Mouse (Mus musculus) forebrain, embryonic 11.5 days (tissue): ENCODE measurements around the gene Gm49510. TPM values are rescaled to one million over a fixed set of nuclear protein-coding genes. Genes with fewer than 3 reads are reported as not detected.

Source experiments
- ATAC-seq: fragments of 200-750 bp; cut with Nextera tagmentation; replicated peaks from 2 replicates; pipeline ENCODE4 v1.8.0; 2017; ENCODE audit warnings: moderate TSS enrichment; ENCODE audit not compliant: low FRiP score
- DNase-seq: peaks from one replicate; pipeline ENCODE4 v3.0.0-alpha.2; 2017; ENCODE audit warnings: low spot score
- H3K27ac ChIP-seq: fragments of 300-500 bp; sonication (generic); 2 replicates; pipeline ENCODE4 v1.5.1; 2014; ENCODE audit warnings: low read depth, low read length
- H3K27me3 ChIP-seq: fragments of 300-500 bp; sonication (generic); 2 replicates; pipeline ENCODE4 v1.6.1; 2014; ENCODE audit warnings: mild to moderate bottlenecking, low read length, mixed read lengths; ENCODE audit not compliant: control insufficient read depth, insufficient read depth
- H3K36me3 ChIP-seq: fragments of 300-500 bp; sonication (generic); 2 replicates; pipeline ENCODE4 v1.6.1; 2014; ENCODE audit warnings: mild to moderate bottlenecking, low read length, moderate library complexity, mixed read lengths; ENCODE audit not compliant: control insufficient read depth, insufficient read depth
- H3K4me1 ChIP-seq: fragments of 300-500 bp; sonication (generic); replicated peaks from 2 replicates; pipeline ENCODE4 v1.6.1; 2014; ENCODE audit warnings: low read length, mixed read lengths; ENCODE audit not compliant: control insufficient read depth, insufficient read depth
- H3K4me2 ChIP-seq: fragments of 300-500 bp; sonication (generic); 2 replicates; pipeline ENCODE4 v1.6.1; 2014; ENCODE audit warnings: low read depth, mild to moderate bottlenecking, low read length, moderate library complexity, mixed read lengths; ENCODE audit not compliant: severe bottlenecking
- H3K4me3 ChIP-seq: fragments of 300-500 bp; sonication (generic); 2 replicates; pipeline ENCODE4 v1.5.1; 2014; ENCODE audit warnings: low read depth, low read length
- H3K9ac ChIP-seq: fragments of 300-500 bp; sonication (generic); 2 replicates; pipeline ENCODE4 v1.6.1; 2014; ENCODE audit warnings: low read length
- H3K9me3 ChIP-seq: fragments of 300-500 bp; sonication (generic); 2 replicates; pipeline ENCODE4 v1.6.1; 2016; ENCODE audit warnings: low read length, mixed read lengths; ENCODE audit not compliant: control insufficient read depth
- WGBS: fragments of 180-500 bp; shearing (Covaris S2); extraction: QIAGEN DNeasy Blood & Tissue Kit; methylation state at CpG from one replicate; pipeline ENCODE4 v1.1.7; 2014; 5-methylcytosine and 5-hydroxymethylcytosine counted together
- polyA plus RNA-seq: library from polyadenylated mRNA; unstranded; fragments of >200 nt; fragmentation: Nextera tagmentation; extraction: Ambion mirVana; gene quantifications from 2 replicates; pipeline ENCODE4 v1.2.1, GENCODE M21; 2014

Gm49510 gene
- polyA plus RNA-seq, 1 experiment from 2014 or later: 0.13 TPM

- H3K9me3 ChIP-seq: no peaks in the 10 kb centered on the region
- H3K27ac ChIP-seq: no peak overlapping the region
- H3K4me1 ChIP-seq: peaks cover 4% of the 10 kb centered on the region
- H3K9ac ChIP-seq: no peak overlapping the region
- H3K4me3 ChIP-seq: no peak overlapping the region
- DNase-seq (no peak), ATAC-seq (no peak)
- 87% methylated on average over 10 of the region's 10 CpGs for WGBS
- H3K4me2 ChIP-seq: no peak overlapping the region
- H3K27me3 ChIP-seq: no peaks in the 10 kb centered on the region
- peaks cover 12% of the 10 kb centered on the region; the same call in 1 of the 2 replicates for H3K36me3 ChIP-seq
Measured at GRCm38 (mm10) chr15:78937311-78937710, 37.8 kb downstream of the Gm49510 start.

- H3K27me3 ChIP-seq: no peaks in the 10 kb centered on the region
- H3K4me1 ChIP-seq: peaks cover 4% of the 10 kb centered on the region
- peaks cover 12% of the 10 kb centered on the region; the same call in 1 of the 2 replicates for H3K36me3 ChIP-seq
- ATAC-seq (no peak), DNase-seq (peak; percentile 45)
- no peak overlapping the region for H3K4me3 ChIP-seq
- H3K9ac ChIP-seq: no peak overlapping the region
- H3K9me3 ChIP-seq: no peaks in the 10 kb centered on the region
- WGBS: 90% methylated on average over 2 of the region's 2 CpGs
- H3K4me2 ChIP-seq: no peak overlapping the region
- no peak overlapping the region for H3K27ac ChIP-seq
Measured at GRCm38 (mm10) chr15:78937963-78938362, 38.5 kb downstream of the Gm49510 start.

GRCm38 (mm10) chr15:78940325-78940724, 40.9 kb downstream of the Gm49510 start:
- ATAC-seq (no peak), DNase-seq (no peak)
- H3K4me3 ChIP-seq: no peak overlapping the region
- 91% methylated on average over 13 of the region's 13 CpGs for WGBS
- H3K4me2 ChIP-seq: no peak overlapping the region
- peaks cover 12% of the 10 kb centered on the region; the same call in 1 of the 2 replicates for H3K36me3 ChIP-seq
- no peaks in the 10 kb centered on the region for H3K27me3 ChIP-seq
- no peaks in the 10 kb centered on the region for H3K9me3 ChIP-seq
- no peak overlapping the region for H3K9ac ChIP-seq
- H3K4me1 ChIP-seq: peaks cover 4% of the 10 kb centered on the region
- no peak overlapping the region for H3K27ac ChIP-seq

DNA sequence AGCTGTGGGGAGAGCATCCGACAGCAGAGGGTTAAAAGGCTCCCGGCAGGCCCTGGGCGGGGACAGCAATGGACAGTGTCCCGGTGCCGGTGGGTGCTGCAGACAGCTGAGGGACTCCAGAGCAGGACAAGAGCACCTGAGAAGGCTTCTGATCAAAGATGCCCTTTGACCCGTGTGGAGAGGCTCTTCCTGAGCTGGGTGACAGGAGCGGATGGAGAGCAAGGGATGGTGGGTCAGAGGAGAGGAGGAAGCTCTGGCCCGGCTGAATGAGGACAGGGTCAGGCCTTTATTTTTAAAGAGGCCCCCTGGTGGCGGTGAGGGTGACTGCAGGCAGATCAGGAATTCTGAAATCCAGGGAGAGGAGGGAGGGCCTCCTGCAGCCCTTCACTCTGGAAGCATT, 43.2 kb downstream of the Gm49510 start:
- Histone ChIP-seq H3K9me3 (no peaks in the 10 kb centered on the region), H3K4me3 (peak overlapping the region; percentile 18), H3K27ac (no peak overlapping the region), H3K36me3 (peaks cover 9% of the 10 kb centered on the region; the same call in 1 of the 2 replicates), H3K4me2 (peak overlapping the region; percentile 43), H3K27me3 (no peaks in the 10 kb centered on the region; the same call in 1 of the 2 replicates), H3K4me1 (no peaks in the 10 kb centered on the region), H3K9ac (peak overlapping the region; percentile 41)
- peak; percentile 63 for ATAC-seq
- 4% methylated on average over 9 of the region's 9 CpGs for WGBS
- DNase-seq: peak; percentile 87

GRCm38 (mm10) chr15:78946232-78946631, 46.8 kb downstream of the Gm49510 start:
- 79% methylated on average over 7 of the region's 7 CpGs for WGBS

DNA sequence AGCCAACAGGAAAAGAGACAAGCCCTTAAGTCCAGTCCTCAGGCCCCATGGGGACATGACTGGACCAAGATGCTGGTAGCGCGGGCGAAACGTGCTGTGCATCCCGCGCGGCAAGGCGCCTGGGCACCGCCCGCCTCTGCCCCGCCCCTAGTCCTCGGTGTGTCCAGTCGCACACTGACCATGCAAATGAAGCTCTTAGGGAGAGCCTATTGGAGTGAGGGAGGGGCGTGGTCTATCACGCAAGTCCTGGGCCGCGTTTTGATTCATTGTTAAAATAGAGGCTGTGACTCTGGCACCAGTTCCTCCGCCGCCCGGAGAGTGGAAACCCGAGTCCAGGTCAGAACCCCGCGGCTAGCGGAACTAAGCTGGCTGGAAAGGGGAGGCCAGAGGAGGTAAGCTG, 48.2 kb downstream of the Gm49510 start, which contains the start of gene Triobp:
Gene Triobp, plus strand, starts transcription at position 68 of the 400 bp plus-strand sequence.
- H3K4me2 ChIP-seq: peak within 1 kb of the TSS; percentile 78
- H3K9me3 ChIP-seq: no peaks in the 10 kb centered on the region
- peak within 1 kb of the TSS; percentile 47 for H3K4me3 ChIP-seq
- 0 out of 2 replicates have a peak within 1 kb of the TSS, but pooled peaks have one; percentile 26 for H3K27ac ChIP-seq
- no peaks in the 10 kb centered on the region; the same call in 1 of the 2 replicates for H3K27me3 ChIP-seq
- H3K4me1 ChIP-seq: peaks cover 6% of the 10 kb centered on the region; the same call in 1 of the 2 replicates
- H3K9ac ChIP-seq: peak within 1 kb of the TSS; percentile 62
- H3K36me3 ChIP-seq: no peaks in the 10 kb centered on the region
- ATAC-seq: peak; percentile 97
- 0% methylated on average over 24 of the region's 24 CpGs for WGBS
- DNase-seq: peak; percentile 93

More at GRCm38 (mm10) chr15:78946232-78946631, 46.8 kb downstream of the Gm49510 start:
- Histone ChIP-seq H3K27ac (no peak overlapping the region), H3K4me2 (no peak overlapping the region), H3K36me3 (peaks cover 3% of the 10 kb centered on the region; the same call in 1 of the 2 replicates), H3K4me1 (peaks cover 6% of the 10 kb centered on the region; the same call in 1 of the 2 replicates), H3K4me3 (no peak overlapping the region), H3K27me3 (no peaks in the 10 kb centered on the region; the same call in 1 of the 2 replicates), H3K9me3 (no peaks in the 10 kb centered on the region), H3K9ac (no peak overlapping the region)
- DNase-seq (no peak), ATAC-seq (no peak)

- Histone ChIP-seq H3K9ac (peak overlapping the region; percentile 62), H3K4me3 (peak overlapping the region; percentile 47), H3K9me3 (no peaks in the 10 kb centered on the region), H3K27me3 (no peaks in the 10 kb centered on the region; the same call in 1 of the 2 replicates), H3K27ac (0 out of 2 replicates have a peak overlapping the region, but pooled peaks have one; percentile 26), H3K4me1 (peaks cover 6% of the 10 kb centered on the region; the same call in 1 of the 2 replicates), H3K4me2 (peak overlapping the region; percentile 78), H3K36me3 (no peaks in the 10 kb centered on the region)
- 0 out of 2 replicates have a peak, but pooled peaks have one; percentile 18 for ATAC-seq
- no peak for DNase-seq
- 4% methylated on average over 11 of the region's 11 CpGs for WGBS
Measured at GRCm38 (mm10) chr15:78948152-78948725, 48.8 kb downstream of the Gm49510 start.

DNA sequence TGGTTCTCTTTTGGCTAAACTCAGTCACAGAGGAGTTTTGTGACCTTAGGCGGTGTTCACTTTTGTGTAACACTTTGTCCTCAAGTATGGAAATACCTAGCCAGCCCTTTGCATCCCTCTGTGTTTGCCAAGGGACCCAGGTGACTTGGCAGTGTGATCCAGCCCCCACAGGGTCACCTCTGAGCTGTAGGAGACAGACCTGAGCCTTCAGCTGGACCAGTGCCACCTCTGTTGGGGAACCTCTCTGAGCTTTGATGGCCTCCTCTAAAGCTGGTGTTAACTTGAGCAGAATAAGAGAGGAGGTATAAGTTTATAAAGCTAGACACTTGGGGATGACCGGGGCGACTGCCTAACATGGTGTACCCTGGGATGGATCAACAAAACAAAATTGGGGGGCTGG, 49.4 kb downstream of the Gm49510 start:
- H3K4me2 ChIP-seq: peak overlapping the region; percentile 78
- H3K9me3 ChIP-seq: no peaks in the 10 kb centered on the region
- no peak overlapping the region for H3K27ac ChIP-seq
- DNase-seq: no peak
- WGBS: 93% methylated on average over 3 of the region's 3 CpGs
- H3K36me3 ChIP-seq: no peaks in the 10 kb centered on the region
- H3K4me3 ChIP-seq: no peak overlapping the region
- no peaks in the 10 kb centered on the region; the same call in 1 of the 2 replicates for H3K27me3 ChIP-seq
- no peak overlapping the region; the same call in 1 of the 2 replicates for H3K9ac ChIP-seq
- peaks cover 6% of the 10 kb centered on the region; the same call in 1 of the 2 replicates for H3K4me1 ChIP-seq
- ATAC-seq: no peak
